Mouse (Mus musculus): Measurements from ENCODE around the gene Atp8a1. TPM values are rescaled to one million over a fixed set of nuclear protein-coding genes. Genes with fewer than 3 reads are reported as not detected.

Gene Atp8a1
- total RNA-seq (2023), result 73.5 TPM

DNA sequence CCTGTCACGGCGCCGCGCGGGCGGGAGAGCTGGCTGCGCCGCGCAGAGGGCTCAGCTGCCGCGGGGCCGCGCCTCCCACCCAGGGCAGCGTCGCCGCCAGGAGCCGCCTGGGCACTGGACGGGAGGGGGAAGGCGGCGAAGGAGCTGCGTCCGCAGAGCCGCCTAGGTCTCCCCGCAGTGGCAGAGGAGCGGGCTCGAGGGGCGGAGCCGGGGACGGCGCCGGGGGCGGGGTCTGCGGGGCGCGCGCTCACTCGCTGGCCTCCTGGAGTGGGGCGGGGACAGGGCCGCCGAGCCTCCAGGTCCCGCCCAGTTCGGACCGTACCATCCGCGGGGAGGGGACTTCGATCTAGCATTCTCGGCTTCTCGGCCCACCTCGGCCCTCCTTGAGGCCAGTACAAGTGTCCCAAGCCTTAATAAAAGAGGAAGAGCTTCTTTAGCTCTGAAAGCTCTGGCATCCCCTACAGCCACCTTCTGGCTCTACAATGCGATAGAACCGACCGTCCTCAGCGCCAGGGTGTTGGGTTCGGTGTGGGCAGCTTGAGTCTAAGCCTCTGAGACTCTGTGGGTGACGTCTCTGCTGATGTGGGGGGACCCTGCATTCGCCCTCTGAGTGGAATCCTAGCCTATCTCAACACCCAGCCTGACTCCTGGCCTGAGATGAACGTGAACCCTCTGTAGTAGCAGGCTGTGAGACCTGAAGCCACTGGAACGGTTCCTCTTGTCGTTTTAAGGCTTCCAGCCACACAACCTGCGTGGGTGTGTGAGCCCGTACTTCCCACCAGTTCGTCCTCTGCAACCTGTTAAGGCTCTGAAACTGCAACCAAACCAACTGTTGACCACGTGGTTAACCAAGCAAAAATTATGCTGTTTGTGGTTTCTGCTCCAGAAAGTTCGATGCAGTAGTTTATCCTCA, at the start of gene Atp8a1:
Gene Atp8a1, minus strand, starts transcription at position 182 of the 913 bp plus-strand sequence.

DNA sequence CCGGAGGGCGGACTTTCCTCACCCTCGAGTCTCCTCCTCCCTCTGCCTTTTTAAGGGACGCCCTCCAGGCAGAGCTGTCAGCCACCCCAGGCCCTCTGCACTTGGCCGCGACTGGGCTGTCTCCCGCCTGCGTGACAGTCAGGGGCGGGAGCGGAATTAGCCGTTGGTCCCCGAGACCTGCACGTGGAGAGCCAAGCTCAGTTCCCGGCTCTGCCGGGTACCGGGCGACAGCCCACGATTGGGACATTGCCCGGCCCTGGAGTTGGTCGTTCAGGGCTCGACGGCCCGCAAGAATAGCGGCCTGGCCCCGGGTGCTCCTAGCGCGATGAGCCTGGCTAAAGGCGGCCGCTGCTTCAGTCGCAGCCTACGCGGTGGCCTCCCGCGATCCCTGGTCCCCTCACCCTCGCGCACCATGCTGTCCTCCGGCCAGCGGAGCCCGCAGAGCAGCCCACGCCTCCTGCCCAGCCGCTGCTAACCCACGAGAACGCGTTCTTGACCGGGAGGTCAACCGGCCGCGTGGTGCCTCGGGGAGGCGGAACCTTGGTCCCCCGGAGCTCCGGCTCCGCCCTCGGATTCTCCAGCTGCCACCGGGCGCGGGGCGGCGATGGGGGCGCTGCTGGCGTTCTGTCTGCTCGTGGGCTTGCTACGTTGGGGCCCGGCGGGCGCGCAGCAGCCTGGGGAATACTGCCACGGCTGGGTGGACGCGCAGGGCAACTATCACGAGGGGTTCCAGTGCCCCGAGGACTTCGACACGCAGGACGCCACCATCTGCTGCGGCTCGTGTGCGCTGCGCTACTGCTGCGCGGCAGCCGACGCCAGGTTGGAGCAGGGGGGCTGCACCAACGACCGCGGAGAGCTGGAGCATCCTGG, 239.2 kb downstream of the Atp8a1 start, which contains the start of gene Shisa3:
Gene Shisa3, plus strand, starts transcription at position 79 of the 870 bp plus-strand sequence.

Other genes starting within 250 kb of the Atp8a1 start
- gene Shisa3, start 239.6 kb downstream of the Atp8a1 start, total RNA-seq (2023), result not detected
- gene Gm5108, start 94.2 kb upstream of the Atp8a1 start, total RNA-seq (2023), result not detected
- gene Gm21905, start 99.0 kb upstream of the Atp8a1 start, total RNA-seq (2023), result not detected
- not detected for gene Grxcr1, start 184.4 kb upstream of the Atp8a1 start, total RNA-seq (2023)